Mouse (Mus musculus) heart, embryonic 15.5 days (tissue): ENCODE data around the gene Myod1. TPM values are rescaled to one million over a fixed set of nuclear protein-coding genes. Genes with fewer than 3 reads are reported as not detected.

Source experiments
- ATAC-seq: fragments of 200-750 bp; cut with Nextera tagmentation; replicated peaks from 2 replicates; pipeline ENCODE4 v1.8.0; 2017; ENCODE audit warnings: low read depth, moderate TSS enrichment; ENCODE audit not compliant: insufficient number of reproducible peaks, insufficient read depth, low FRiP score
- H3K27ac ChIP-seq: fragments of 300-500 bp; sonication (generic); 2 replicates; pipeline ENCODE4 v1.5.1; 2015; ENCODE audit warnings: mild to moderate bottlenecking, inconsistent platforms
- H3K27me3 ChIP-seq: fragments of 300-500 bp; sonication (generic); 2 replicates; pipeline ENCODE4 v1.6.1; 2015; ENCODE audit warnings: inconsistent platforms
- H3K36me3 ChIP-seq: fragments of 300-500 bp; sonication (generic); 2 replicates; pipeline ENCODE4 v1.6.1; 2015; ENCODE audit warnings: mild to moderate bottlenecking, inconsistent platforms
- H3K4me1 ChIP-seq: fragments of 300-500 bp; sonication (generic); replicated peaks from 2 replicates; pipeline ENCODE4 v1.6.1; 2015; ENCODE audit warnings: inconsistent platforms
- H3K4me2 ChIP-seq: fragments of 300-500 bp; sonication (generic); 2 replicates; pipeline ENCODE4 v1.6.1; 2015; ENCODE audit warnings: inconsistent platforms, mild to moderate bottlenecking, moderate library complexity
- H3K4me3 ChIP-seq: fragments of 300-500 bp; sonication (generic); 2 replicates; pipeline ENCODE4 v1.5.1; 2015; ENCODE audit warnings: mild to moderate bottlenecking, inconsistent platforms
- H3K9ac ChIP-seq: fragments of 300-500 bp; sonication (generic); 2 replicates; pipeline ENCODE4 v1.6.1; 2015; ENCODE audit warnings: mild to moderate bottlenecking, inconsistent platforms
- H3K9me3 ChIP-seq: fragments of 300-500 bp; sonication (generic); replicated peaks from 2 replicates; pipeline ENCODE4 v1.6.1; 2016; ENCODE audit warnings: inconsistent platforms
- WGBS: fragments of 180-500 bp; shearing (Covaris S2); methylation state at CpG from one replicate; pipeline ENCODE4 v1.1.7; 2015; ENCODE audit warnings: mixed read lengths; 5-methylcytosine and 5-hydroxymethylcytosine counted together
- polyA plus RNA-seq: library from polyadenylated mRNA; unstranded; fragments of >200 nt; fragmentation: Nextera tagmentation; extraction: Ambion mirVana; gene quantifications from 2 replicates; pipeline ENCODE4 v1.2.1, GENCODE M21; 2015

Myod1 gene
- polyA plus RNA-seq, 1 experiment from 2014 or later = 0.10 TPM

DNA sequence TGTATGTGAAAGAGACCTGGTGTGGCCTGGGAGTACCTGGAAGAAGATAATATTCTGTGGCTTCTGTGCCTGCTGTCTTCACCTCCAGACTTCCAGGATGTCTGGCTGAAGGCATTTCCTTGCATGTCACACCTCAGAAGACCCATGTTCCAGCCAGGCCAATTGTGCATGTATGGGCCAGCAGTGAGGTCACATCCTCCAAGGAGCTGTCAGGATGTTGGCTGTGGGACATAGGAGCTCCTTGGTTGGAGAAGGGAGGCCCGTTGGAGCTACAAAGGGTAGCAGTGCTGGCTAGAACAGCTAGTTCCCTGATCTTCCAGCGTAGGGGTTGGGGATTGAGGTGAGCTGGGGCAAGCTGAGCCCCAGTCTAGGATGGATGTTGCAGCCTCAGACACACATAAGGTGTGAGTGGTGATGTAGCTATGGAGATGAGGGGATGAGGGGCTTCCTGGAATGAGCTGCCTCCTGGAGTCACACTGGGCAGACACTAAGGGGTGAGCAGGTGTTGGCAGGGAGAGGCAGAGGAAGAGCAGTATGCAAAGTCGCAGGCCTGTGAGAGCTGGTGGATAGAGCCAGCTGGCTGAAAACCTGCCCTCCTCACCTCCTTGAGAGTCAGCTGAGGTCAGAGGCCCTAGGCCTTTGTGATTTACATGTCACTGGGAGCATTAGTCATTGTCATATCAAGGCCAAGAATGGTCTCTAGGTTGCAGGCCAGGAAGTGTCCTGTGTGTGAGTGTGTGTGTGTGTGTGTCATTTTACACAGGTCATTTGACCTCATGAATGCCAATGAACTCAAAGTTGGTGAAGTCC is 25.3 kb downstream of the Myod1 start:
- H3K36me3 ChIP-seq = no peaks in the 10 kb centered on the region
- no peak overlapping the region for H3K27ac ChIP-seq
- H3K4me1 ChIP-seq = peaks cover 14% of the 10 kb centered on the region
- no peak overlapping the region for H3K4me2 ChIP-seq
- H3K9ac ChIP-seq = no peak overlapping the region
- peaks cover 55% of the 10 kb centered on the region for H3K27me3 ChIP-seq
- no peak overlapping the region for H3K4me3 ChIP-seq
- H3K9me3 ChIP-seq = no peaks in the 10 kb centered on the region
- no peak for ATAC-seq
- WGBS = 62% methylated on average over 3 of the region's 3 CpGs

DNA sequence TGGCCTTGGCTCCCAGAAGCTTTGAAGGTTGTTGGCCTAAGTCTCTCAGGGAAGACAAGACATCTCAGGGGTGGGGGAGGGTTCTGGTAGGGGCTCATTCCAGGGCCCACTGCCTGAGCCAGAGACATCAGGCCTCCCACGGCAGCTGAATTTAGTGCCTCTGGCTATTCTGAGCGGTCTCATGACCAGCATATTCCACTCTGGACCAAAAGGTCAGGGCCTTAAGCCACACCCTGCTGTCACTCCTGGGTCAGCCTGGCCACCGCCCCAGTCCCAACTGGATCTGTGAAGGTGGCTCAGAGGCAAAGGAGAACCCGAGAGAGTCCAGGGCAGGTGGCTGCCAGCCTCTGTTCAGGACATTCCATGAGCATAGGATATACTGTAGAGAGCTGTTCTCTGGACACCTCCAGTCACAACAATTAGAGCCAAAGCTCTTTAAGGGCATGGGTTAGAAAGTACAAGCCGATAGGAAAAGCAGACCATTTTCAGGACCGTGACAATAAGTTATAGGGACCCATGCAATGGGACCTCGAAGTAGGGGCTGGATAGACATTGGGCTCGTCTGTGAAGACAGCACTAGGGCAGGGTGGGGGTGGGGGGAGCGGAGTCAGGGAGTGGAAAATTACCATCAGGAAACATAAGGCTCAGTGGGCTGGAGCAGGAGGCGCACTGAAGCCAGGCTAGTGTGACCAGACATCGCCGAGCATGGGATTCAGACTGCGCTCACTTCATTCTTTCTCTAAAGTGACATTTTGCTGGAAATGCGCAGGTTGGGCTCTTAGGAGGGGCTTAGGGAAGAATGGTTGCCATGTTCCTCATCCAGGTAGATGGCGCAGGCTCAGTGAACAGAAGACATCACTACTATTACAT is 27.6 kb downstream of the Myod1 start:
- H3K4me3 ChIP-seq = no peak overlapping the region
- 78% methylated on average over 15 of the region's 15 CpGs for WGBS
- no peak for ATAC-seq
- no peak overlapping the region for H3K4me2 ChIP-seq
- H3K27ac ChIP-seq = no peak overlapping the region
- H3K9ac ChIP-seq = no peak overlapping the region
- no peaks in the 10 kb centered on the region for H3K36me3 ChIP-seq
- H3K27me3 ChIP-seq = peaks cover 37% of the 10 kb centered on the region
- H3K4me1 ChIP-seq = no peaks in the 10 kb centered on the region
- H3K9me3 ChIP-seq = no peaks in the 10 kb centered on the region

DNA sequence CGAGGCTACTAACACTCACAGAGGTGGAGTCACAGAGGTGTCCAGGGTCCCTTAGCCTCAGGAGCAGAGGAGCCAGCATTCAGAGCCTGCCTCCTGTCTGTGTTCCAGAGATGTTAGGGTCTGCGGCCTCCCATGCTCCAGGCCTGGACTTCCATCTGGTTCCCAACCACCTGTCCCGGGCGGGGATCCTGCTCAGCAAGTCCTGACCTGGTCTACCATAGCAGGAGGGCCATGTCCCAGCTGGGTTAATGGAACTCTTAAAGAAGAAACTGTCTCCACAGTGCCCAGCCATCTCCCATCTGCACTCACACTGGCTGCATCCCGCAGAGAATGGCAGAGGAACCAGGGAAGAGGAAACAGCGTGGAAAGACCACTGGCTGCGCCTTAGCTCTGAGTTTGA is 28.5 kb downstream of the Myod1 start:
- H3K9ac ChIP-seq = no peak overlapping the region
- ATAC-seq = no peak
- no peaks in the 10 kb centered on the region for H3K9me3 ChIP-seq
- no peak overlapping the region for H3K4me3 ChIP-seq
- H3K27ac ChIP-seq = no peak overlapping the region
- H3K27me3 ChIP-seq = peaks cover 28% of the 10 kb centered on the region
- WGBS = 81% methylated on average over 7 of the region's 7 CpGs
- no peak overlapping the region for H3K4me2 ChIP-seq
- no peaks in the 10 kb centered on the region for H3K36me3 ChIP-seq
- no peaks in the 10 kb centered on the region for H3K4me1 ChIP-seq

DNA sequence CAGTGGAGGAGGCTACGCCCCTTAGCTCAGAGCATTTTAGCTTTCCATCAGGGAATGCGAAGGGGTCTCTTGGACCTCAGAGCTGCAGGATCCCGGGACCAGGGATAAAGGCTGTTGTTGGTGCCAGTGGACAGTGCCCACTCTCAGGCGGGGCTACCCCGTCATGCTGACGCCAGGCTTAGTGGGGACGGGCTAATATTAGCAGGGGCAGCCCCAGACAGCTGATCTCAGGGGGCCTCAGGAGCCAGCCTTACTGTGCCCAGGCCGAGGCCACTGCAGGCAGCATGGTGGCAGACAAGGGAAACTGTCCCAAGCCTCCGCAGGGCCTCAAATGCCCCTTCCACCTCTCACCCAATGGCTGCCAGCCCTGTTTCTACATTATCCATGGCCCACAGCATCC is 32.3 kb downstream of the Myod1 start:
- no peak overlapping the region for H3K27ac ChIP-seq
- no peak overlapping the region for H3K9ac ChIP-seq
- no peaks in the 10 kb centered on the region for H3K36me3 ChIP-seq
- peaks cover 11% of the 10 kb centered on the region; the same call in 1 of the 2 replicates for H3K27me3 ChIP-seq
- no peak overlapping the region for H3K4me3 ChIP-seq
- H3K4me2 ChIP-seq = no peak overlapping the region
- 81% methylated on average over 9 of the region's 9 CpGs for WGBS
- H3K4me1 ChIP-seq = no peaks in the 10 kb centered on the region
- H3K9me3 ChIP-seq = no peaks in the 10 kb centered on the region
- no peak for ATAC-seq

DNA sequence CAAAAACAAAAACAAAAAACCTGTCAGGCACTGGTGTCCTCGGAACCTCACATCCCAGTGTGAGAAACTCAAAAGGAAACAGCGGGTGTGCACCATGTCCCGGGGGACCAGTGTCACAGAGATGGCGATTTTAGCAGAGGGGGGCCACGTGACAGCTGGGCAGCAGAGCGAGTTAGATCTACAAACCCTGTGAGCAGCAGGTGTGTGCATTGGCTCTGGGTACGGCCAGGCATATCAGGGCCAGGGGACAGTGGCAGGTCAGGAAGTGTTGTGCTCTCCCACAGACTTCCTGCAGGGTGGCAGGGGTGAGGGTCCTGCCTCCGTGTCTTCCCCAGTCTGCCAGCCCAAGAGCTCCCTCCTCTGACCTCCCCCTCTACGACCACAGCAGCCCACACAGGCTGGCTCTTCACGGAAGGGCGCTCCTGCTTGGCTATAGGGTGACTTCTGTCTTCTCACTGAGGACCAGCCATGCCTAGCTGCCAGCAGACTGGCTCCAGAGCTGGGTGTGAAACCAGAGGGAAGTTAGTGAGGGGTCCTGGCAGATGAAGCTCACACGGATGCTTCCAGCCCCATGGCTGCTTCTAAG is 33.0 kb downstream of the Myod1 start:
- no peaks in the 10 kb centered on the region for H3K9me3 ChIP-seq
- no peak overlapping the region for H3K4me2 ChIP-seq
- no peaks in the 10 kb centered on the region for H3K4me1 ChIP-seq
- no peak for ATAC-seq
- no peak overlapping the region for H3K27ac ChIP-seq
- no peak overlapping the region for H3K4me3 ChIP-seq
- H3K9ac ChIP-seq = no peak overlapping the region
- 38% methylated on average over 12 of the region's 12 CpGs for WGBS
- H3K27me3 ChIP-seq = peaks cover 9% of the 10 kb centered on the region; the same call in 1 of the 2 replicates
- no peaks in the 10 kb centered on the region for H3K36me3 ChIP-seq

DNA sequence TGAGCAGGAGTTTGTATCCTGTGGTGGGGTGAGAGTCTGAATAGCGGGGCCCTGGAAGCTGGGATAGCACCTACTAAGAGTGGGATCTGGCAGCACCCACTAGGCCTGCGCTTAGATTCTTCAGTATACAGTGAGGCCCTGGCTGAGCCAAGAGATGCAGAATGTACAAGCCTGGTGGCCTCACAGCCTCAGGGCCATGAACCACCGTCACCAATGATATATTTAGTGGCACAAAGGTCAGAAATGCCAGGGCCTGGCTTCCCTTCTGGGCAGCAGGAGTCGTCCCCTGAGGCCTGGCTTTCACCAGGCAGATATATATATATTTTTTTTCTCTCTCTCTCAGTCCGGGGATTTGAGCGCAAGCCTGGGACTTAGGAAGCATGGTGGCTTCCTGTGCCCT is 34.5 kb downstream of the Myod1 start:
- H3K27me3 ChIP-seq = 0 out of 2 replicates have a peak, but pooled peaks cover 6% of the 10 kb centered on the region
- no peaks in the 10 kb centered on the region for H3K4me1 ChIP-seq
- H3K4me2 ChIP-seq = no peak overlapping the region
- no peak overlapping the region for H3K9ac ChIP-seq
- ATAC-seq = no peak
- WGBS = 71% methylated on average over 6 of the region's 6 CpGs
- no peak overlapping the region for H3K4me3 ChIP-seq
- H3K9me3 ChIP-seq = no peaks in the 10 kb centered on the region
- no peaks in the 10 kb centered on the region for H3K36me3 ChIP-seq
- no peak overlapping the region for H3K27ac ChIP-seq

DNA sequence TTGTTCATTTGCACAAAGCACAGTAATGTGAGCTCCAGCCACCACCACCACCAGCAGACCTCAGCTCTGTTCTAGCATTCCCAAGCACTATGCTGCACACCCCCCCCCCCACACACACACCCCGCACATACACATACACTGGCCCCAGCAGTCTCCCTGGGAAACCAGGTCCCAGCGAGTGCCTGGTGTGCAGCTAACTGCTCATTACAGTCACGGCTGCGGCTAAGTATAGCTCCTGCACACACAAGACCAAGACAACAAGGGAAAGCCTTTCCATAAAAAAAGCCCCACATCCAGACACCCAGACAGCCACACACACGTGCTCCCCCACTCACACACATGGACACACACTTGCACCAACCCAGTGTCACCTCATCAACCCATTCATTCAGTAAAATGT is 36.5 kb downstream of the Myod1 start:
- Histone ChIP-seq H3K36me3 (no peaks in the 10 kb centered on the region), H3K27ac (no peak overlapping the region), H3K9me3 (no peaks in the 10 kb centered on the region), H3K9ac (no peak overlapping the region), H3K4me2 (no peak overlapping the region), H3K4me1 (no peaks in the 10 kb centered on the region), H3K4me3 (no peak overlapping the region), H3K27me3 (no peaks in the 10 kb centered on the region; the same call in 1 of the 2 replicates)
- WGBS = 45% methylated on average over 5 of the region's 5 CpGs
- ATAC-seq = no peak

DNA sequence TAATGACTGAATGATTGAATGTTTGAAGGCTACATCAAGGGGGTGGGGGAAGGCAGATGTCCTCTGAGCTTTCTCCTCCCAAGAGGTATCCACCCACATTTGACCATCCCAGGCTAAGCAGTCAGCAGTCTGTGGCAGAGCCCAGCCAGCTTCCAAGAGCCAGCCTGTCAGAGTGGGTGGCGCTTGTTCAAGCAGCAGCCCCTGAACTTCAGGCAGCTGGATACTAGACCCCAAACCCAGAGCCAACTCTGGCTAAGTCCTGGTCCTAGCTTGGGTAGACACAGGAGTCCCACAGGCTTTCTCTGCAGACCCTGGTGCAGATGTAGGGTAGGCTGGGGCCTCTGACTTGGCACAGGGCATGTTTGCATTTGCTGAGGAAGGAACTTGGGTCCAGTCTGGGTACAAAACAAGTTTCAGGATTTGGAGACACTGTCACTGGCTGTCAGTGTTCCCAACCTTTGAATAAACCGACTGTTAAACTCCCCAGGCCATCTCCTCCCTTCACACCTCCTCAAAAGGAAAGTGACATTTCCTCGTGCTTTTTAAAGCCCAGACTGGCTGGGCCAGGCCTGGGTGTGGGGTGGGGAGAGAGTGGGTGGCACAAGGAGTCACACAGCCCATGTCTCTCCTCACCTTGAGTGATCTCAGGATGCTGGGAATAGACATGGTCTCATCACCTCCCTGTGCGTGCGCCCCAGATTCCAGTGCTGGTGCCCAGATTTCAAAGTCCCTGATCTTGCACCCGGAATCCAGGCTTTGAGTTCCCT is 37.9 kb downstream of the Myod1 start:
- Histone ChIP-seq H3K27ac (no peak overlapping the region), H3K4me2 (no peak overlapping the region), H3K9ac (no peak overlapping the region), H3K4me3 (no peak overlapping the region), H3K9me3 (no peaks in the 10 kb centered on the region), H3K4me1 (no peaks in the 10 kb centered on the region), H3K27me3 (no peaks in the 10 kb centered on the region; the same call in 1 of the 2 replicates), H3K36me3 (no peaks in the 10 kb centered on the region)
- 54% methylated on average over 6 of the region's 6 CpGs for WGBS
- ATAC-seq = no peak

DNA sequence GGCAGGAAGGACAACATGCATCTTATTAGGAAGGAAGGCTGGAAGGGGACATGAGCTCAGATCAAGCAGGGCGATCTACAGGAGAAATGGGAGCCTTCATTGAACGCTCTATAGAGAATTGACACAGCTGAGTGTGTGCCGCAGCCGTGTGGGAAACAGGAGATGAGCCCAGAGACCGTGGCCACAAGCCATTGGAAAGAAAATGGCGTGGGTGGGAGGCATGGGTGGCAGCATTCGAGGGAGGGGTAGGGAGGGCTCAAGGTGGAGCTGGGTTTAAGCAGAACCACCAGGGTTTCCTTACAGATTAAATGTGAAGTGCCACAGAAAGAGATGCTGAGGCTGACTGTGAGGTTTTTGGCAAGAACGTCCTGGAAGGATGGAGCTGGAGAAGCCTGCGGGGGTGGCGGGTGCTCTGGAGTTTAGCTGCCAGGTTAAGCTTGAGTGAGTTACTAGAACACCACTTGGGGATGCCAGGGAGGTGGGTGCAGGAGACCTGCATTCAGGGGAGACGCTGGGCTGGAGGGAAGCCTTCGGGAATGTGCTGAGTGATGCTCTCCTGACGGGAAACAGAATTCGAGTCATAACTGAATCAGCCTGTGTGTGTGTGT is 39.6 kb downstream of the Myod1 start:
- 62% methylated on average over 14 of the region's 14 CpGs for WGBS
- no peaks in the 10 kb centered on the region for H3K4me1 ChIP-seq
- peaks cover 4% of the 10 kb centered on the region; the same call in 1 of the 2 replicates for H3K27me3 ChIP-seq
- no peak for ATAC-seq
- H3K9ac ChIP-seq = no peak overlapping the region
- H3K4me2 ChIP-seq = no peak overlapping the region
- H3K27ac ChIP-seq = no peak overlapping the region
- no peaks in the 10 kb centered on the region for H3K36me3 ChIP-seq
- no peaks in the 10 kb centered on the region for H3K9me3 ChIP-seq
- no peak overlapping the region for H3K4me3 ChIP-seq

DNA sequence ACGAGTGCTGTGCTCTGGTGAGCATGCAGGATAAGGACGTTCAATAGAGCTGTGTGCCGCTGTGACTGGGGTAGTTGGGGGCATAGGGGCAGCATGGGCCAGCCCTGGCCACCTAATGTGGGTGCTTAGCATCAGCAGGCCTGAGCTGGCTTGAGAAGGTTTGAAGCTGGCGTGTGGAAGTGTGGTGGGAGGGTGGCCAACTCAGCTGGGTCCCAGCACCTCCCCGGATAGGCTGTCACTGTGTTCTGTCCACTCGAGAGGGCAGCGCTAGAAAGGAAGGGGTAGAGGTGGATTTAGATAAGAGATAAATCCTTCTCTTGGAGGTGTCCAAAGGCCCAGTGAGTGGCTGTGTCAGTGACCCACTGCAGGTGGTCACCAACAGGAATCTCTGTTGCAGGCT is 41.2 kb downstream of the Myod1 start:
- ATAC-seq = no peak
- no peaks in the 10 kb centered on the region for H3K36me3 ChIP-seq
- H3K4me3 ChIP-seq = no peak overlapping the region
- H3K4me1 ChIP-seq = no peaks in the 10 kb centered on the region
- no peak overlapping the region for H3K4me2 ChIP-seq
- 45% methylated on average over 7 of the region's 7 CpGs for WGBS
- no peak overlapping the region for H3K27ac ChIP-seq
- H3K27me3 ChIP-seq = peaks cover 4% of the 10 kb centered on the region; the same call in 1 of the 2 replicates
- no peaks in the 10 kb centered on the region for H3K9me3 ChIP-seq
- no peak overlapping the region for H3K9ac ChIP-seq
